Mouse (Mus musculus) embryonic facial prominence, embryonic 12.5 days (tissue): ENCODE results near the gene Glt6d1. TPM values are rescaled to one million over a fixed set of nuclear protein-coding genes. Genes with fewer than 3 reads are reported as not detected.

Experiments
- polyA plus RNA-seq: library from polyadenylated mRNA; unstranded; fragments of >200 nt; fragmentation: Nextera tagmentation; extraction: Ambion mirVana; gene quantifications from 2 replicates; pipeline ENCODE4 v1.2.1, GENCODE M21; 2016

Gene Glt6d1
- polyA plus RNA-seq, 1 experiment from 2014 or later: not detected

Other genes with a start within 250 kb of the Glt6d1 start
- gene Mamdc4, start 241.0 kb downstream of the Glt6d1 start, polyA plus RNA-seq: 4.2 and 10.1 TPM in 2 replicates
- 156 and 177 TPM in 2 replicates for gene Phpt1, start 240.6 kb downstream of the Glt6d1 start, polyA plus RNA-seq
- 0.20 and 0.24 TPM in 2 replicates for gene Ajm1, start 234.1 kb downstream of the Glt6d1 start, polyA plus RNA-seq
- 79.0 and 84.9 TPM in 2 replicates for gene Rabl6, start 207.3 kb downstream of the Glt6d1 start, polyA plus RNA-seq
- 0.19 TPM in 2 replicates for gene Ccdc183, start 198.2 kb downstream of the Glt6d1 start, polyA plus RNA-seq
- gene Tmem141, start 193.8 kb downstream of the Glt6d1 start, polyA plus RNA-seq: 21.1 and 24.6 TPM in 2 replicates
- gene Fcna, start 187.8 kb downstream of the Glt6d1 start, polyA plus RNA-seq: 0.65 and 0.69 TPM in 2 replicates
- 0.36 and 0.62 TPM in 2 replicates for gene Lcn8, start 162.7 kb downstream of the Glt6d1 start, polyA plus RNA-seq
- not detected in 2 replicates for gene Lcn5, start 157.9 kb downstream of the Glt6d1 start, polyA plus RNA-seq
- not detected in 2 replicates for gene Lcn6, start 139.1 kb downstream of the Glt6d1 start, polyA plus RNA-seq
- gene Lcn10, start 133.1 kb downstream of the Glt6d1 start, polyA plus RNA-seq: not detected in 2 replicates
- gene Obp2a, start 115.8 kb downstream of the Glt6d1 start, polyA plus RNA-seq: not detected in 2 replicates
- gene Bmyc, start 109.1 kb downstream of the Glt6d1 start, polyA plus RNA-seq: 100 and 106 TPM in 2 replicates
- not detected in 2 replicates for gene Obp2b, start 78.8 kb downstream of the Glt6d1 start, polyA plus RNA-seq
- gene Lcn3, start 50.3 kb downstream of the Glt6d1 start, polyA plus RNA-seq: not detected in 2 replicates
- not detected in 2 replicates for gene Lcn11, start 38.8 kb downstream of the Glt6d1 start, polyA plus RNA-seq
- gene Gm13539, start 33.6 kb downstream of the Glt6d1 start, polyA plus RNA-seq: not detected in 2 replicates
- not detected in 2 replicates for gene Lcn9, start 7.3 kb upstream of the Glt6d1 start, polyA plus RNA-seq
- not detected in 2 replicates for gene Sohlh1, start 31.4 kb upstream of the Glt6d1 start, polyA plus RNA-seq
- 0.67 and 1.6 TPM in 2 replicates for gene Kcnt1, start 47.9 kb upstream of the Glt6d1 start, polyA plus RNA-seq
- gene Camsap1, start 167.4 kb upstream of the Glt6d1 start, polyA plus RNA-seq: 38.0 and 40.0 TPM in 2 replicates
- gene Ubac1, start 205.9 kb upstream of the Glt6d1 start, polyA plus RNA-seq: 106 and 109 TPM in 2 replicates